Mouse (Mus musculus) adrenal gland, postnatal 14 days (tissue): ENCODE measurements around the gene Lrrc8a. TPM values are rescaled to one million over a fixed set of nuclear protein-coding genes. Genes with fewer than 3 reads are reported as not detected.

Experiments used
- DNase-seq: peaks from one replicate; pipeline ENCODE4 v3.0.0; 2021; ENCODE audit warnings: mixed read lengths
- long read RNA-seq, 2 experiments: library from polyadenylated mRNA; stranded (forward); transcript quantifications; one replicate each; pipeline ENCODE4 v2.0.0; 2021
- total RNA-seq: library from RNA; stranded (reverse); gene quantifications from 2 replicates; pipeline ENCODE4 v1.2.3, GENCODE M21; 2021

The Lrrc8a gene
- 57.7 and 60.3 TPM in 2 replicates for total RNA-seq
- long read RNA-seq, experiment 1, full-length matches to known transcripts: 2 of 8 reads
- long read RNA-seq, experiment 1, partial matches to known transcripts: 6 of 8 reads
- long read RNA-seq, experiment 1, other reads (novel, unspliced or antisense): 0 of 8 reads
- long read RNA-seq, experiment 2, full-length matches to known transcripts: 3 of 5 reads
- long read RNA-seq, experiment 2, partial matches to known transcripts: 2 of 5 reads
- long read RNA-seq, experiment 2, other reads (novel, unspliced or antisense): 0 of 5 reads

- peak; percentile 100 for DNase-seq
These were observed at the start of gene Lrrc8a for GRCm38 (mm10) chr2:30237199-30237880. Gene Lrrc8a, plus strand, starts transcription at chr2:30237715.

- DNase-seq: no peak
These were observed 45.5 kb upstream of the Lrrc8a start for GRCm38 (mm10) chr2:30191790-30192580.

- no peak for DNase-seq
These were observed 42.9 kb upstream of the Lrrc8a start for GRCm38 (mm10) chr2:30194656-30195055.

DNA sequence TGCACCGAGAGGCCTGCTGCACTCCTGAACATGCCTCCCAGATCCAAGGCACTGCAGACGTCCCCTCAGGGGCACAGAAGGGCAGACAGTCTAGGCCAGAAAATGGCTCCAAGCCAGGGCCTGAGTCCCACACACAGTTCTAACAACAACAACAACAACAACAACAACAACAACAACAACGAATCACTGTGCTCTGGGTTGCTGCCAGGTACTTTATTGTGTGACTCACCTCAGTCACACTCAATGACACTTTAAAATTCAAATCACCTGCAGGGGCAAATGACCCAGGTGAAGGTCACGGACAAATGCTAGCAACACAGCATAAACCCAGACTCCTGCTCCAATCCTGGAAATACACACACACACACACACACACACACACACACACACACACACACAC, 39.5 kb upstream of the Lrrc8a start:
- DNase-seq: no peak

DNA sequence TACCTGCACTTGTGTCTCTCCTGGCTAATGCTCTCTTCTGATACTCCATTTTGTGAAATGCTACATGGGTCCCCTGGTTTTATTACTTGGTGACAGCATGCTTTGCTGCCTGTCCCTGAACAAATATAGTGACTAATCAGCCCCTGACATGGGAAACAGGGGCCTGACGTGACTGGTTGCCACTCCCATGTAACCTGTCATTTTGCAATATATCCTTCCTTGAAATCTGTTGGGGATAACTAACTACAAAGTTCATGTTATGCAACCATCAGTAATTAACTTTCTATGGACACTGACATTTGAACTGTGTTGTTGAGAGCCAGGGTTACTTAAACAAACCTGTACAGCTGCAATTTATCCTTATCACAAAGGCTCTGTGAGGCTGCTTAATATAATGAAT, 37.5 kb upstream of the Lrrc8a start:
- DNase-seq: peak; percentile 33

GRCm38 (mm10) chr2:30200388-30200925, 37.1 kb upstream of the Lrrc8a start:
- no peak for DNase-seq

DNA sequence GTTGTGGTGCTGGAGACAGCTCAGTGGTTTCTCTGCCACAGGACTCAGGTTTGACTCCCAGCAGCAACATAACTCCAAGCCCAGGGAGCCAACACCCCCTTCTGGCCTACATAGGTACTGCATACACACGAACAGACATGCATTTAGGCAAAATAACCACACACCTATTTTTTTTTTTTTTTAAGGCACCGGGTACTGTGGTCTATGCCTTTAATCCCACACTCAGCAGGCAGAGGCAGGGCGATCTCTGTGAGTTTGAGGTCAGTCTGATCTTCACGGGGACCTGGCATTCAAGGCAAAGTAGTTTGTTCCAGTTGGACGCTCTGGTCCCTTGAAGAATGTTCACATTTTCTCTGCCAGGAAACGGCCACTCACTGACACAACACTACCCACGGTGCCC, 34.1 kb upstream of the Lrrc8a start:
- peak; percentile 55 for DNase-seq

DNA sequence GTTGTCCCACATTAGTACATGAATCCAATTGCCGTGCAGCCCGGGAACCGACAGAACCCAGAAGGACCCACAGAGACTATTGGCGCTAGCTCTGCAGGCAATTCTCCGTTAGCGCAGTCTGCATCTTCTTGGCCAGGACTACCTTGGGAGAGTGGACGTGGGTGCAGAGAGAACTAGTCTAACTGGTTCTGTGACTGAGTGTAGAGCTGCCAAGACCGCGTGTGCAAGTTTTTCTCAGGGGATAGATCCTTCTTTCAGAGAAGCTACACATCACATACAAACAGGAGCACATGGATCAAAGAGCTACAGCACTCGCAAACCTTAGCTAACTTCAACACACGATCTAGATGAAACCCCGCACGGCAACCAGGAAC, 32.3 kb upstream of the Lrrc8a start:
- DNase-seq: peak; percentile 38

DNA sequence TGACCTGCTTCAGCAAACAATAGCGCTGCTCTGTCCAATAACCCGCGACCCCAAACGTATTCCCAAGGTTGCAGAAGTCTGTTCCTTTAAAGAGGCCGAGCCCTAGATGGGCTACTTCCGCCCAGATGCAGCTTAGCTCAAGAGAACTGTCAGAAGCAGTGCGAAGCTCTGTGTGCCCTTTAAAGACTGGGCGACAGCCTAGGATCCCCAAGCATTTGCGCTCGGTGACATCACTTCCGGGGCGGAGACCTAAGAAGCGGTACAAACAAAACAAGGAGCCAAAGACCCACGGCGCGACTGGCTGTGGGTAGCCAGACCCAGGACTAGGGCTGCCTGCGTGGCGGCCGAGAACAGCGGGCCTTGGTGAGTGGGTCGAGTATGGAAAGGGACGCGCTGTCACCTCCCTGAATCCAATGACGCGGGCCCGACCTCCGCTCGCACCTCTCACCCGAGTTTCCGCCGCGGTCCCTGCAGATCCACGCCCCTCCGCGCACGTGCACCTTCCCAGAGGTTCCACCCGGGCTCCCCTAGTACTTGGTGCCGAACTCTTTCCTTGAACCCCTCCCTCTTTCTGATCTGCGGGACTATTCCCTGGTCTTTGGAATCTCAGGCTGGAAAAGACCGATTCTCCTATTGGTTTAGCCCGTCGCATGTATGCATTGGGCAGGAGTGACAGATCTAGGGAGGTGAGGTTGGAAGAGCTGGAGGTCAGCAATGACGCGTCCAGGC, 31.7 kb upstream of the Lrrc8a start, which contains the start of gene Kyat1:
TSS of gene Kyat1 (minus strand) at position 219 of the 729 bp plus-strand sequence.
- peak; percentile 96 for DNase-seq

- DNase-seq: no peak
These were observed 30.1 kb upstream of the Lrrc8a start for GRCm38 (mm10) chr2:30207401-30207800.

GRCm38 (mm10) chr2:30207886-30208285, 29.6 kb upstream of the Lrrc8a start:
- DNase-seq: no peak

DNA sequence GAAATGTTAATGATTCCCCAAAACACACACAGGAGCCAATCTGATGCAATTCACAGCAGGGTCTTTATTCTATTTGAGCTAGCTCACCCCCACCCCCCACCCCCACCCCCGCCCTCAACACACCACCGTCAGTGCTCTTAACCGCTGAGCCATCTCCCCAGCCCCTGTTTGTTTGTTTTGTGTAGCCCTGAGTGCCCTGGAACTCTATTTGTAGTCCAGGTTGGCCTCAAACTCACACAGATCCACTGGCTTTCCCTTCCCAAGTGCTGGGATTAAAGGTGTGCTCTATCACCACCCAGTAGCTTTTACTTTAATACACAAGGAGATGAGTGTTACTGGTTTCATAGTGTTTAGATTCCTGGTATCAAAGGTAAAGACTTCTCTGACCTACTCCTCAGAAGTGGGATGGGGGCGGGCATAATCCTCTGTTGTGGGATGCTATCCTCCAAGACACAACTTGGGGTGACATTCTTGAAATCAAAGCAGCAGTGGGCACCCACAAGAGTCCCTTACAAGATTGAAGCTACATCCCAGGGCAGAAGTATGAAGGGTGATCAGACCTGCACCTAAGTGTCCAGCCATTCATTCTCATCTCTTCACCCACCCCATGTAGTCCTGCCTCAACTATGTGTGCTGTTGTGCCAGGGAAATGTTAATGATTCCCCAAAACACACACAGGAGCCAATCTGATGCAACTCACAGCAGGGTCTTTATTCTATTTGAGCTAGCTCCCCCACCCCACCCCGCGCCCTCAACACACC, 25.9 kb upstream of the Lrrc8a start:
- DNase-seq: no peak

DNA sequence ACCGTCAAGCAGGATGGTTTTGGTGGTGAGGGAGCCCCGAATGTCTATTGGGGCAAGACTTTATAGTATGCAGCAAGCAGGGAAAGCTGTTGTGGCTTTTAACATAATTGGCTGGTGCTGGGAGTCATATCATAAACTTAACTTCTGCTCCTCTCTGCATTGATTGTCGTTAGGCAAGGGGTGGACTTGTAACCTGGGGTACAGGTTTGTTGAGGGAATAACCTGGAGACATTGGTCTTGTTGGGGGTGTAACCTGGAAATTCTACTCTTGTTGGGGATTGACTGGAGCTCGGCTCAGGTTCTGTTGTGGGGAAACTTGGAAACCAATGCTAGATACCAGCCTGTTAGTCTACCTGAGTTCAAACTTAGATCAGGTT, 25.4 kb upstream of the Lrrc8a start:
- no peak for DNase-seq

GRCm38 (mm10) chr2:30212951-30213350, 24.6 kb upstream of the Lrrc8a start:
- DNase-seq: peak; percentile 45

GRCm38 (mm10) chr2:30214745-30215144, 22.8 kb upstream of the Lrrc8a start:
- peak; percentile 36 for DNase-seq

GRCm38 (mm10) chr2:30215493-30215892, 22.0 kb upstream of the Lrrc8a start:
- DNase-seq: no peak

GRCm38 (mm10) chr2:30216293-30216692, 21.2 kb upstream of the Lrrc8a start:
- no peak for DNase-seq

- peak; percentile 2 for DNase-seq
These were observed 1.9 kb upstream of the Lrrc8a start for GRCm38 (mm10) chr2:30235593-30235992.

DNA sequence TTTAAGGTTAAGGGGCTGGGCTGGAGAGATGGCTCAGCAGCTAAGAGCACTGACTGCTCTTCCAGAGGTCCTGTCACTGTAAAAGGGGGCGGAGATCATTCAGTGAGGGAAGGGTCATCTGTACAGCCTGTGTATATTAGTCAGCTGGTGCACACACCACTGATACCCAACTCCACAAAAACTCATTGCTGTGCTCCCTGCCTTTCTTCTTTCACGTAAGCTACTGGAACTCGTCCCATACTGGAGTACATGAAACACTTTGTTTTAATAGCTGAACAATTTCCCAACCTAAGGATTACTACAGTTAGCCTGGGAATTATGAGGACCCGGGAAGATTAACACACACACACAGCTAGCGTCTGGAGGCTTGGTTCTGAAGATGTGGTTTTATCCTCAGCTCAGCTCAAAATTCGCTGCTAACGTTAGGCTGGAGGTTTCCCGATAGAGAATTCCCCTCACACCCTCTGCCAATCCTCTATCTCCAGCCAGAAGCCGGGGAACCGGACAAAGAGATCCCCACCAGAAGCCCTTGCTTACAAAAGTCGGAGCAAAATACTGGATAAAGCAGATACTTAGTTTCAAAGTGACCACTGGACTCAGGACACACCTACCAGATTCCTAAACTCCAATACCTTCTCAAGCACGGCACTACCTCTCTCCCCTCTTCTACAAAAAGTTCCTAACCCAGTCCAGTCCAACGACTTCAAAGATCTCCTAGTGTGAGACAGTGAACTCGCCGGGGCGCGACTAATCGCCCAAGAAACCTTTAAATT, 903 bp upstream of the Lrrc8a start:
- peak; percentile 29 for DNase-seq

DNA sequence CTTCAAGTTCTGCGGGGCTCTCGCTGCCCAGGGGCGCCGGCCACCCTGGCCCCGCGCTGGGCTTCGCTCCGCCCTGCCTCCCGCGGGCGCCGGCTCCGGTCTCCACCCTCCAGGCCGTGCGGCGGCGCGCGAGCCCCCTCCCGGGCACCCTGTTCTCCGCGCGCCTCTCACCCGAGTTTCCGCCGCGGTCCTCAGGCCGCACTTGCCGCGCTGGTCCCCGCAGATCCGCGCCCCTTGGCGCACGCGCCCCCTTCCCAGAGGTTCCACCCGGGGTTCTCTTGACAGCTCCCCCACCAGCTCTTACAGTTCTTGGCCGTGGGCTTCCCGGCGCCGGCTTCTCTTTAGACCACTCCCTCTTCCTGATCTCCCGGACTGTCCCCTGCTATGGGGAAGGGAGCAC, 366 bp downstream of the Lrrc8a start:
- DNase-seq: peak; percentile 88
